Mouse (Mus musculus) neural tube, embryonic 15.5 days (tissue): ENCODE results near the gene Ykt6. TPM values are rescaled to one million over a fixed set of nuclear protein-coding genes. Genes with fewer than 3 reads are reported as not detected.
"Not testable (repeated sequence)": the region's sequence is repeated elsewhere in the genome, so short reads cannot be mapped to it uniquely, and the experiment has no call there.

Experiments used
- ATAC-seq: fragments of 200-750 bp; cut with Nextera tagmentation; 2 replicates; pipeline ENCODE4 v1.8.0; 2017; ENCODE audit warnings: mild to moderate bottlenecking, moderate TSS enrichment, moderate library complexity; ENCODE audit not compliant: low FRiP score
- H3K27ac ChIP-seq: fragments of 300-500 bp; sonication (generic); replicated peaks from 2 replicates; pipeline ENCODE4 v1.5.1; 2015; ENCODE audit warnings: mild to moderate bottlenecking, inconsistent platforms
- H3K27me3 ChIP-seq: fragments of 300-500 bp; sonication (generic); replicated peaks from 2 replicates; pipeline ENCODE4 v1.6.1; 2015; ENCODE audit warnings: inconsistent platforms
- H3K36me3 ChIP-seq: fragments of 300-500 bp; sonication (generic); 2 replicates; pipeline ENCODE4 v1.6.1; 2015; ENCODE audit warnings: inconsistent platforms
- H3K4me1 ChIP-seq: fragments of 300-500 bp; sonication (generic); 2 replicates; pipeline ENCODE4 v1.6.1; 2015; ENCODE audit warnings: inconsistent platforms
- H3K4me2 ChIP-seq: fragments of 300-500 bp; sonication (generic); 2 replicates; pipeline ENCODE4 v1.6.1; 2015; ENCODE audit warnings: inconsistent platforms, mild to moderate bottlenecking, moderate library complexity
- H3K4me3 ChIP-seq: fragments of 300-500 bp; sonication (generic); replicated peaks from 2 replicates; pipeline ENCODE4 v1.5.1; 2015; ENCODE audit warnings: mild to moderate bottlenecking, inconsistent platforms
- H3K9ac ChIP-seq: fragments of 300-500 bp; sonication (generic); replicated peaks from 2 replicates; pipeline ENCODE4 v1.6.1; 2015; ENCODE audit warnings: mild to moderate bottlenecking, inconsistent platforms
- H3K9me3 ChIP-seq: fragments of 300-500 bp; sonication (generic); replicated peaks from 2 replicates; pipeline ENCODE4 v1.6.1; 2016; ENCODE audit warnings: inconsistent platforms
- WGBS: fragments of 180-500 bp; shearing (Covaris S2); methylation state at CpG from one replicate; pipeline ENCODE4 v1.1.7; 2015; ENCODE audit warnings: mixed read lengths; 5-methylcytosine and 5-hydroxymethylcytosine counted together
- polyA plus RNA-seq: library from polyadenylated mRNA; unstranded; fragments of >200 nt; fragmentation: Nextera tagmentation; extraction: Ambion mirVana; gene quantifications from 2 replicates; pipeline ENCODE4 v1.2.1, GENCODE M21; 2015

The Ykt6 gene
- polyA plus RNA-seq, 1 experiment from 2014 or later, result 87.1 TPM

DNA sequence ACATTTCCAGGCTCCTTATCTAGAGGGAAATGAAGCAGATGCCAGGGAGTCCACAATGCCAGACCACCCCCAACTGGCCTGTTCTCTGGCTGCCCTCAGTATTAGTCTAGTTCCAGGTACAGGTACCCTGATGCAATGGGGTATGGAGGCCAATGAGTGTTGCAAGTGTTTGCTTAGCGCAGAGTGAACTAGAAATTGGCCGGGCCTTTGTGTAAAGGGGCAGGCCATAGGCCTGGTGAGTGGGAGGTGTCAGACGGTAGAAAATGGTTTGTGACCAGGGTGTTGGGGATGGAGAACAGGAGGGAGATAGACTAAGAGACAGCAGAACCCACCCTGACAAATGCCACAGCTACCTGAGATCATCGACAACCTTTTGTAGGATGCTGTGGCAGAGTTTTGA, 35.9 kb upstream of the Ykt6 start:
- 95% methylated on average over 4 of the region's 4 CpGs for WGBS
- Histone ChIP-seq H3K27ac (no peak overlapping the region), H3K4me2 (no peak overlapping the region), H3K4me3 (no peak overlapping the region), H3K36me3 (no peaks in the 10 kb centered on the region), H3K9ac (no peak overlapping the region), H3K4me1 (no peaks in the 10 kb centered on the region), H3K9me3 (no peaks in the 10 kb centered on the region), H3K27me3 (no peaks in the 10 kb centered on the region)
- no peak for ATAC-seq

DNA sequence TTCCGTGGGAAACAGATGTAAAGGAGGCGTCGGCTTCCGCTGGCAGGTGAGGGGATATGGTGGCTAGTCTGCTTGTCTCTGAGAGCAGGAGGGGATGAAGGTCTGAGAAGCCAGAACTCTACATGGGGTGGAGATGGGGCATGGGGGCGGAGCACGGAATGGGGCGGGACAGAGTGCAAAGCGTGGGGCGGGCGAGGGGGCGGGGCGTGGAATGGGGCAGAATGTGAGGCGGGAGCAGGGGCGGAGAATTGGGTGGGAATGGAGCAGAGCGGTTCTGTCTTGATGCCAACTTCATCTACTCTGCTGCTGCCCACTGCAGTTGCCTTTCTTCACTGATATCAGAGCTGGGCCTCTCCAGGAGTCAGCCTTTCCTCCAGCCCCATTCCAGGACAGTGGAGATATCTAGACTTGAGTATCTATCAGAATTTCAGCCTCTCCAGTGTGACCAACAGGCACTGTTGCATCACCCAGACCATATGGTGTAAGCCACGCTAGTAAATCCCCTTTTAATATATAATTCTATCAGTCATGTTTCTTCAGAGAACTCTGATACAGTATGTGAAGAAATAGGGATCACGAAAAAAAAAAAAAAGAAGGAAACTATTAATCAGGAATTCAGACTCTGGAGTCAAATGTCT, 35.1 kb upstream of the Ykt6 start:
- no peaks in the 10 kb centered on the region for H3K9me3 ChIP-seq
- no peaks in the 10 kb centered on the region for H3K4me1 ChIP-seq
- ATAC-seq, result no peak
- H3K4me2 ChIP-seq, result no peak overlapping the region
- WGBS, result 41% methylated on average over 17 of the region's 17 CpGs
- no peaks in the 10 kb centered on the region for H3K27me3 ChIP-seq
- no peak overlapping the region for H3K9ac ChIP-seq
- no peak overlapping the region for H3K4me3 ChIP-seq
- no peak overlapping the region for H3K27ac ChIP-seq
- H3K36me3 ChIP-seq, result no peaks in the 10 kb centered on the region

DNA sequence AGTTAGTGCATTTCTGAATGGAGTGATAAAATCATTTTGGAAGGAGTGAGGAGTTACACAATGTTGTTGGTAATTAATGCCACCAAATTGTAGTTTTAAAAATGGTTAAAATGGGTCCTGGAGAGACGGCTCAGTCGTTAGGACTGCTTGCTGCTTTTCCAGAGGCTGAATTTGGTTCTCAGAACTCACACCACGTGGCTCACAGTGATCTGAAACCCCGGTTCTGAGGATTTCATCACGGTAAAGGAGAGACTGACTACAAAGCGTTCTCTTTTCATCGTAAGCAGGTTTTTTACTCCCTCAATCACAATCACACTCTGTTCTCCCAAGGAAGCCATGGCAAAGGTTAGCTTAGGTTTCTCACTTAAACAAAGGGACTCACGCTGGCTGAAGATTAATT, 30.8 kb upstream of the Ykt6 start:
- H3K4me2 ChIP-seq, result no peak overlapping the region
- no peak overlapping the region for H3K27ac ChIP-seq
- H3K4me1 ChIP-seq, result no peaks in the 10 kb centered on the region
- no peak for ATAC-seq
- no peak overlapping the region for H3K9ac ChIP-seq
- H3K36me3 ChIP-seq, result no peaks in the 10 kb centered on the region
- H3K9me3 ChIP-seq, result no peaks in the 10 kb centered on the region
- no peak overlapping the region for H3K4me3 ChIP-seq
- no peaks in the 10 kb centered on the region for H3K27me3 ChIP-seq
- WGBS, result 59% methylated on average over 8 of the region's 8 CpGs

DNA sequence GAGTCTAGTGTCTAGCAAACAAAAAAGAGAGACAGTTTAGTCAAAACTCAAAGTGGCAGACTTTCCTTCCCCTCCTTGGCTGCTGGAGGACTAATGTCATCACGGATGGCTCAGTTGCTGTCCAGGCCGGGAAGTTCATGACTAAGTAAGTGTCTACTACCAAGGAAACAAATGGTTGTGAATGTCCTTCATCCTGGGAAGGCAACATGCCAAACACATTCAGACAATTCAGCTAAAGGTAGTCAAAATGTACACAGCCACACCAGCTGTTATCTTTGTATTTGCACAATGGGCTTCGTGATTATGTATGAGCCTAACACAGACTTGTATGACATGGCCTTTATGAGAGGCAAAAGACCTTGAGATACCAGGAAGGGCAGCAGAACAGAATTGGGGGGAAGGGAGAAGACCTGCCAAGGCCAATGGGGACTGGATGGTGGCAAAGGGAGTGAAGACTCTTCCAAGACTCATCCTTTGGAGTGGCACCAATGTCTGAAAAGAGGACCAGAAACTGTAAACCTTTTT, 28.7 kb upstream of the Ykt6 start:
- Histone ChIP-seq H3K4me2 (no peak overlapping the region), H3K36me3 (no peaks in the 10 kb centered on the region), H3K4me3 (no peak overlapping the region), H3K9me3 (no peaks in the 10 kb centered on the region), H3K27ac (no peak overlapping the region), H3K27me3 (no peaks in the 10 kb centered on the region), H3K4me1 (no peaks in the 10 kb centered on the region), H3K9ac (no peak overlapping the region)
- 84% methylated on average over 3 of the region's 3 CpGs for WGBS
- ATAC-seq, result no peak

DNA sequence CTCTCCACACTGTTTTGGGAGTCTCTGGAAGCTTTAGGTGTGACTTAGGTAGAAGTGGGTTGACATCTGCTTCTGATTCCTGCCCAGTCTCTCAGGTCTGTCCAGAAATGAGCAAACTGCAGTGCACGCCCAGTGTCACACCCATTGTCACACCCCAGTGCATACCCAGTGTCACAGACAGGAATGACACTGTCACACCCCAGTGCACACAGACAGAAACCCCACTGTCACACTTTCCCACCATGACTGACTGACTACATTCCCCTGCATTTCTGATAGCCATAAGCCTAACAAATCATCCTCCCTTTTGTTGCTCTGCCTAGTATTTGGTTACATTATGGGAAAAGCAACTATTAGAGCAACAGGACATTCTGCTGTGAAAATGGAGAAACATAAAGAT, 24.9 kb upstream of the Ykt6 start:
- H3K27me3 ChIP-seq, result no peaks in the 10 kb centered on the region
- no peak overlapping the region for H3K4me2 ChIP-seq
- WGBS, result 67% methylated on average over 1 of the region's 1 CpGs
- H3K9me3 ChIP-seq, result no peaks in the 10 kb centered on the region
- no peaks in the 10 kb centered on the region for H3K4me1 ChIP-seq
- ATAC-seq, result no peak
- H3K9ac ChIP-seq, result no peak overlapping the region
- no peak overlapping the region for H3K27ac ChIP-seq
- no peaks in the 10 kb centered on the region for H3K36me3 ChIP-seq
- H3K4me3 ChIP-seq, result no peak overlapping the region

DNA sequence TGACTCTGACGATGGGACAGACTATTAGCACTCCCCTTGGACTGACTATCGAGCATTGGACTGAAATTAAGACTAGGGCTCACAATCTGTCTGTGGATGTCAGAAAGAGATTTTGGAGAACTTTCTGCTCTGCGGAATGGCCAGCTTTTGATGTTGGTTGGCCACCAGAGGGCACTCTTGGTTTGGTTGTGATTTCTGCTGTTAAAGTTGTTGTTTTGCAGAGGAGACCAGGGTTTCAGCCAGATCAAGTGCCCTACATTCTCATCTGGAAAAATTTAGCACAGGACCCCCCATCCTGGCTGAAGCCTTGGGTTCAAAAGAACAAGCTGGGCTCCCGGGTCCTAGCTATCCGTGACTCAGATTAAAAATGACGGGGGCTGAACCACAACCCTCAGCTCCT, 23.5 kb upstream of the Ykt6 start:
- H3K9ac ChIP-seq, H3K27me3 ChIP-seq, H3K9me3 ChIP-seq, H3K4me3 ChIP-seq, H3K27ac ChIP-seq, H3K4me1 ChIP-seq, H3K4me2 ChIP-seq, H3K36me3 ChIP-seq, ATAC-seq: not testable (repeated sequence)
- WGBS, result 88% methylated on average over 6 of the region's 6 CpGs

DNA sequence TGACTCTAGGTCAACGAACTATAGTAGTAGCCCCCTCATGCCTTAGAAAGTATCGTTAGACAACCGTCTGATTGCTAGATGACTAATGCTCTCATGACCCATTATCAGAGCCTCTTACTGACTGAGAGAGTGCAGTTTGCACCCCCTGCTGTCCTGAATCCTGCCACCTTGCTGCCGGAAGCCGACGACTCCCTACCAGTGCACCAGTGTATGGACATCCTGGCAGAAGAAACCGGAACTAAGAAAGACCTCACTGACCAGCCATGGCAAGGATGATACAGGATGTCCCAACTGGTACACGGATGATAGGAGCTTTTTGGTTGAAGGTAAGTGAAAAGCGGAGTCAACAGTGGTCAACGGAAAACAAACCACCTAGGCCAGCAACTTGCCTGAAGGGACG, 21.0 kb upstream of the Ykt6 start:
- not testable (repeated sequence) for H3K4me3 ChIP-seq, H3K36me3 ChIP-seq, H3K4me1 ChIP-seq, H3K9ac ChIP-seq, H3K27ac ChIP-seq, H3K9me3 ChIP-seq, H3K27me3 ChIP-seq, H3K4me2 ChIP-seq, ATAC-seq
- WGBS, result 94% methylated on average over 11 of the region's 11 CpGs

DNA sequence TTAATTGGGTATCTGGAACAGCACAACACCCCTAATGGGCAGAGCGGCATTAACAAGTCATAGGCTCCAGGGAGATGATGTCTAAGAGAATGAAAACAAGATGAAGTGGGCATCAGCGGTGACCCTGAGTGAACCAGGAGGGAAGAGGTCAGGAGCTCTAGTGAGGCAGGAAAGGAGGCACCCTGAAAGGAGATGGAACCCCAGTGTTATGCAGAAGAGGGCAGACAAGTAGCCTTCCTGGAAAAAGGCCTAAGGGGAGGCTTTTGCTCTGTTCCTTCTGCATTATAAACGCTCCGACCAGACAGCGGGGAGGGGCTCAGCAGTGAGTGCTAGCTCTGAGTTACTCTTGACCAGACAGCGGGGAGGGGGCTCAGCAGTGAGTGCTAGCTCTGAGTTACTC, 12.5 kb upstream of the Ykt6 start:
- Histone ChIP-seq H3K9ac (no peak overlapping the region), H3K27ac (no peak overlapping the region), H3K9me3 (no peaks in the 10 kb centered on the region), H3K4me3 (no peak overlapping the region), H3K4me1 (no peaks in the 10 kb centered on the region), H3K36me3 (no peaks in the 10 kb centered on the region), H3K4me2 (no peak overlapping the region), H3K27me3 (no peaks in the 10 kb centered on the region)
- no peak for ATAC-seq
- 56% methylated on average over 6 of the region's 6 CpGs for WGBS

DNA sequence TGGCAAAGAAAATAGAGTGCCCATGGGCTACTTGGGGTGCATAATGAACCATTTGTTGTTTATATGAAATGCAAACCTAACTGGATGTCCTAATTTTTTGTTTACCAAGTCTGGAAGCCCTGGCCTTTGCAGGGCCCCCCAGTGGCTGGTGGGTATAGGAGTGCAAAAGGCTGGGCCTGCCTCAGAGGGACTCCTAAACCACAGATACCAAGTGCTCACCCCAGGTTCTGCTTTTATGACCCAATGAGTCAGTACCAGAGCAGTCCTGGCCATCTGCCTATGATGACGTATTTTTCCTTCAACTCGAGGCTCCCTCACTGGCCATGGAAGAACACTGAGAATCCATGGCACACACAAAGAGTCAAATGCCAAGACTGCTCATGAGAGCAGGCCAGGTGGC, 10.4 kb upstream of the Ykt6 start:
- ATAC-seq, result no peak
- Histone ChIP-seq H3K36me3 (no peaks in the 10 kb centered on the region), H3K9me3 (no peaks in the 10 kb centered on the region), H3K4me2 (no peak overlapping the region), H3K27ac (no peak overlapping the region), H3K9ac (no peak overlapping the region), H3K4me3 (no peak overlapping the region), H3K27me3 (no peaks in the 10 kb centered on the region), H3K4me1 (no peaks in the 10 kb centered on the region)
- WGBS, result 87% methylated on average over 2 of the region's 2 CpGs

DNA sequence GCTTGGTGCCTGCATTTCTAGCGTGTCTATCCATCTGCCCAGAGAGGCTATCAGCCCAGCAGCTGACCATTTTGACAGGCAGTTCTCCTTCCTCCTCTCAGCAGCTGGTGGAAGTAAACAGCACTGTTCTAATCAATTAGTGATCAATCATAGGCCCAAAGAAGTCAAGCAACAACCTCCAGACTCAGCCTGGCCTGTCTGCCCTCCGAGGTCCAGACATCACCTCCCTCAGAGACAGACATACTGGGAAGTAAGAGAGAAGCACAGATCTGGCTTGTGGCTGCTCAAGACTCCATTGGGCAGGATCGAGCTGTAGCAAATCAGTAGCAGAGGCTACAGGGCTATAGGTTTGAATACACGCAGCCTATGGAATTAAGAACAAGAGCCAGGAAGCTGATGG, 7.7 kb upstream of the Ykt6 start:
- ATAC-seq, result no peak
- no peaks in the 10 kb centered on the region for H3K9me3 ChIP-seq

DNA sequence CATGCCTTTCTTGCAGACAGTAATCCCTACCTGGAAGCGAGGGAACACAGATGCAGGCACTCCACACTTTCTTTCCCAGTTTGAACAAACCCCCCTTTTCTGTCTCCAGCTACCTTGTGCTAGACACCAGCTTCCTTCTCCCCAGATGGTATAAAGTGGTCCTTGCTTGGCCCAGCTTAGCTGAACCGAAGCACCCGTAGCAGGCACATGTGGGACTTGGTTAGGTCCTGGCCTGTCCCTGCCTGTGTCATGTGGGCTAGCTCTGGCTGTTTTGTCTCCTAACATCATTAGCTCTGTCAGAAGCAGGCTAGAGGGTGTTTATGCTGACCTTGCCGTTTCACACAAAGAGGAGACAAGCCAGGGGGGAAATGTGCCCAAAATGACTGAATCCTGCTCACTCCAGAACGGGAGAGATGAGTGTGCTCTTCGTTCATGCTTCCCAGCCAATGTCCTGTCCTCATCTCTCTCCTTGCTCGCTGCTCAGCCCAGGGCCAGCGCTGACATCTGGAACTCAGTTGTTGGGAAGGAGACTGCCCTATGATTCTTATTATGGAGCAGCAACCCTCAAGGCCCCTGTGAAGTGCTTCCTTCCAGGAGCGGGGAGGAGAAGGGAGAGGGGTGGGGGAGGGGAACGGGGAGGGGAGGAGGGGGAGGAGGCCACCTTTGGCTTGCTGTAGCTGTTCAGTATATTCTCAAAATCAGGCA, 6.8 kb upstream of the Ykt6 start:
- H3K36me3 ChIP-seq, result no peaks in the 10 kb centered on the region
- H3K4me1 ChIP-seq, result no peaks in the 10 kb centered on the region
- no peak for ATAC-seq
- no peak overlapping the region for H3K27ac ChIP-seq
- H3K9ac ChIP-seq, result no peak overlapping the region
- WGBS, result 65% methylated on average over 10 of the region's 10 CpGs
- no peaks in the 10 kb centered on the region for H3K27me3 ChIP-seq
- no peaks in the 10 kb centered on the region for H3K9me3 ChIP-seq
- no peak overlapping the region for H3K4me3 ChIP-seq
- H3K4me2 ChIP-seq, result no peak overlapping the region

More for the DNA sequence above, 7.7 kb upstream of the Ykt6 start:
- Histone ChIP-seq H3K4me2 (no peak overlapping the region), H3K9ac (no peak overlapping the region), H3K27ac (no peak overlapping the region), H3K4me1 (no peaks in the 10 kb centered on the region), H3K36me3 (no peaks in the 10 kb centered on the region), H3K27me3 (no peaks in the 10 kb centered on the region), H3K4me3 (no peak overlapping the region)
- WGBS, result 74% methylated on average over 4 of the region's 4 CpGs

DNA sequence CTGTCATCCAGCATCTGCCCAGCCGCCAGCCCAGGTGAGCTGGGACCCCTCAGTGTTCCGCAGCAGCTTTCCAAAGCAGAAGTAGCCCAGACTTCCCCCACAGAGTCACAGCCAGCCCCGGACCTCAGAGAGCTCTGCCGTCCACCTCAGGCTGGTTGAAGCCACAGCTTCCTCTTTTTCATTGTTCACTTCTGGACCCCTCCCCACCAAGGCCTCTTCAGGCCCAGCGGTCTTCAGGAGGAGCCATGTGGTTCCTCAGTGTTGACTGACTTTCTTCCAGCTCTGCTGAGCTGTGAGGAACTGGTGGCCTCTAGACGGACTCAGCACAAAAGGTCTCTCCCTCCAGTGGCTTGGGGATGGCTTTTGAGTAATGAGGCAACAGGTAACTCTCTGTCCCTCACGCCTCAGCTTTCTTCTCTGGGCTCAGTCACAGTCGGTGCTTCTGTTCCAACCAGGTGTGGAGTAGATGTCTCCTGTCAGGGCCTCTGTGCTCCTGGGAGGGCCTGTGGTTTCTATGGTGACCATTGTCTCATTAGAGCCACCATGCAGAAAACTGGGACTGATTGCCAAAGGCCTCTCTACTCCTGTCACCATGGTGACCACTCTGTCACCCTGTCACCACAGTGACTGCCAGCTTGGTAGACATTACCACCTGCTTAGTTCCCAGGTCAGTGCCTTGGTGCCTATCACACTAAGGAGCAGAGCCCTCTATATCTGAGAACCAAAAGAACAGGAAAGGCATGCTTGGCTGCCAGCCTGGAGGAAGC, 5.7 kb upstream of the Ykt6 start, which contains the start of gene Gck:
Gene Gck, minus strand, starts transcription at position 496 of the 767 bp plus-strand sequence.
- Histone ChIP-seq H3K27ac (no peak within 1 kb of the TSS), H3K4me2 (no peak within 1 kb of the TSS), H3K9ac (no peak within 1 kb of the TSS), H3K4me1 (peaks cover 5% of the 10 kb centered on the region), H3K4me3 (no peak within 1 kb of the TSS), H3K36me3 (no peaks in the 10 kb centered on the region), H3K27me3 (no peaks in the 10 kb centered on the region), H3K9me3 (no peaks in the 10 kb centered on the region)
- WGBS, result 59% methylated on average over 8 of the region's 8 CpGs
- ATAC-seq, result no peak
